Mouse (Mus musculus) myocyte (in vitro differentiated cells): ENCODE measurements at regions not wholly inside any gene's neighbourhood (a gene's known extent, or its start where the extent isn't known, plus 50 kb on each side); places are given as distances from the start of the nearest gene placed in this dataset.

Experiments used
- H3K27me3 ChIP-seq: one replicate; pipeline ENCODE4 v1.6.1; 2011; ENCODE audit not compliant: control insufficient read depth, insufficient read depth, insufficient read length
- H3K36me3 ChIP-seq: one replicate; pipeline ENCODE4 v1.6.1; 2011; ENCODE audit not compliant: control insufficient read depth, insufficient read depth
- H3K4me2 ChIP-seq: one replicate; pipeline ENCODE4 v1.6.1; 2011; ENCODE audit warnings: low read depth, control low read depth
- H3K4me3 ChIP-seq: one replicate; pipeline ENCODE4 v1.5.1; 2011; ENCODE audit warnings: mild to moderate bottlenecking, control low read depth, moderate library complexity
- H3K79me2 ChIP-seq: one replicate; pipeline ENCODE4 v1.6.1; 2011; ENCODE audit not compliant: control insufficient read depth, insufficient read depth
- H3ac ChIP-seq: one replicate; pipeline ENCODE4 v1.6.1; 2011; ENCODE audit not compliant: control insufficient read depth, insufficient read length
- CEBPB ChIP-seq: IDR thresholded peaks from 2 replicates; pipeline ENCODE4 v1.6.1; 2011; ENCODE audit warnings: mild to moderate bottlenecking, moderate library complexity; ENCODE audit not compliant: poor library complexity, insufficient read depth, severe bottlenecking
- E2F4 ChIP-seq: IDR thresholded peaks from one replicate; pipeline ENCODE4 v1.6.1; 2011; ENCODE audit warnings: mild to moderate bottlenecking, control low read depth, moderate library complexity; ENCODE audit not compliant: insufficient read depth
- MAX ChIP-seq: IDR thresholded peaks from one replicate; pipeline ENCODE4 v1.6.1; 2011; ENCODE audit warnings: low read depth, mild to moderate bottlenecking, control low read depth
- MYOD1 ChIP-seq, 3 experiments: IDR thresholded peaks; one replicate each; pipeline ENCODE4 v1.6.1; 2011; ENCODE audit warnings: control low read depth in 2 of 3, low read depth in 2 of 3, mild to moderate bottlenecking in 2 of 3, moderate library complexity in 1 of 3; ENCODE audit not compliant: insufficient read length in 2 of 3, control insufficient read depth in 1 of 3
- MYOG ChIP-seq, 3 experiments: IDR thresholded peaks; one replicate each; pipeline ENCODE4 v1.6.1; 2011; ENCODE audit warnings: control low read depth in 2 of 3, low read depth in 2 of 3, mild to moderate bottlenecking in 2 of 3; ENCODE audit not compliant: insufficient read length in 2 of 3, control insufficient read depth in 1 of 3, insufficient read depth in 1 of 3
- POLR2A ChIP-seq: IDR thresholded peaks from one replicate; pipeline ENCODE4 v1.6.1; 2011; ENCODE audit warnings: low read depth, mild to moderate bottlenecking, control low read depth, moderate library complexity; ENCODE audit not compliant: insufficient read length
- POLR2AphosphoS2 ChIP-seq: IDR thresholded peaks from one replicate; pipeline ENCODE4 v1.6.1; 2011; ENCODE audit warnings: low read depth, control low read depth; ENCODE audit not compliant: insufficient read length
- REST ChIP-seq: IDR thresholded peaks from one replicate; pipeline ENCODE4 v1.6.1; 2011; ENCODE audit warnings: mild to moderate bottlenecking, control low read depth, moderate library complexity; ENCODE audit not compliant: insufficient read depth, insufficient read length
- SRF ChIP-seq: IDR thresholded peaks from one replicate; pipeline ENCODE4 v1.6.1; 2011; ENCODE audit warnings: low read depth; ENCODE audit not compliant: control insufficient read depth, insufficient read length
- TCF12 ChIP-seq: IDR thresholded peaks from one replicate; pipeline ENCODE4 v1.6.1; 2011; ENCODE audit warnings: mild to moderate bottlenecking, control low read depth; ENCODE audit not compliant: poor library complexity, insufficient read depth, severe bottlenecking
- TCF3 ChIP-seq: IDR thresholded peaks from one replicate; pipeline ENCODE4 v1.6.1; 2011; ENCODE audit warnings: low read depth, control low read depth; ENCODE audit not compliant: insufficient read length
- USF1 ChIP-seq: IDR thresholded peaks from one replicate; pipeline ENCODE4 v1.6.1; 2011; ENCODE audit warnings: low read depth, mild to moderate bottlenecking, control low read depth, moderate library complexity

DNA sequence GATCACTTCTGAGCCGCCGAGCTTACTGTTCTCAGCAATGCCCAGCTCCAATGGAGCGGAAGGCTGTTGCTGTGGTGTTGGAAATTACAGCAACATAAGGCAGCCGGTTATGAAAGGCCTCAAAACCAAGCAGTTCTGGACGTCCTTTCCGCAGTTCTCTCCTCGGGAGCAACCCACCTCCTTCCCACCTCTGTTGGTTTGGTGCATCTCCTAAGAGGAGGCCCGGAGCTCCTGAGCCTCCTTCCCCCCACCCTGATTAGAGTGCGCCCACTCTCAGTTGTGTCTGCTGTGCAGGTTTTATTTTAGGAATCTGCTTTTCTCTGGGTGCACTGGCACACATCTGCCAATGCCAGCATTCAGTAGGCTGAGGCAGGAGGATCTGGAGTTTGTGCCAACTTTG is 144.0 kb downstream of the Mtx3 start:
- no peak overlapping the region for H3ac ChIP-seq
- no peak overlapping the region for H3K4me2 ChIP-seq
- H3K79me2 ChIP-seq: no peaks in the 10 kb centered on the region
- H3K4me3 ChIP-seq: no peak overlapping the region
- TF ChIP-seq REST (no peak), MAX (no peak), E2F4 (no peak), POLR2A (no peak), USF1 (no peak), MYOG (IDR thresholded peaks at IDR 0.05; ENCODE audit: control insufficient read depth in 1 of 3, insufficient read depth in 1 of 3, insufficient read length in 2 of 3, low read depth in 2 of 3) (no peak), MYOD1 (IDR thresholded peaks at IDR 0.05; ENCODE audit: control insufficient read depth in 1 of 3, insufficient read length in 2 of 3, low read depth in 2 of 3) (no peak), POLR2AphosphoS2 (no peak), CEBPB (no peak), SRF (no peak), TCF3 (no peak), TCF12 (no peak)
- H3K27me3 ChIP-seq: no peaks in the 10 kb centered on the region
- no peaks in the 10 kb centered on the region for H3K36me3 ChIP-seq

DNA sequence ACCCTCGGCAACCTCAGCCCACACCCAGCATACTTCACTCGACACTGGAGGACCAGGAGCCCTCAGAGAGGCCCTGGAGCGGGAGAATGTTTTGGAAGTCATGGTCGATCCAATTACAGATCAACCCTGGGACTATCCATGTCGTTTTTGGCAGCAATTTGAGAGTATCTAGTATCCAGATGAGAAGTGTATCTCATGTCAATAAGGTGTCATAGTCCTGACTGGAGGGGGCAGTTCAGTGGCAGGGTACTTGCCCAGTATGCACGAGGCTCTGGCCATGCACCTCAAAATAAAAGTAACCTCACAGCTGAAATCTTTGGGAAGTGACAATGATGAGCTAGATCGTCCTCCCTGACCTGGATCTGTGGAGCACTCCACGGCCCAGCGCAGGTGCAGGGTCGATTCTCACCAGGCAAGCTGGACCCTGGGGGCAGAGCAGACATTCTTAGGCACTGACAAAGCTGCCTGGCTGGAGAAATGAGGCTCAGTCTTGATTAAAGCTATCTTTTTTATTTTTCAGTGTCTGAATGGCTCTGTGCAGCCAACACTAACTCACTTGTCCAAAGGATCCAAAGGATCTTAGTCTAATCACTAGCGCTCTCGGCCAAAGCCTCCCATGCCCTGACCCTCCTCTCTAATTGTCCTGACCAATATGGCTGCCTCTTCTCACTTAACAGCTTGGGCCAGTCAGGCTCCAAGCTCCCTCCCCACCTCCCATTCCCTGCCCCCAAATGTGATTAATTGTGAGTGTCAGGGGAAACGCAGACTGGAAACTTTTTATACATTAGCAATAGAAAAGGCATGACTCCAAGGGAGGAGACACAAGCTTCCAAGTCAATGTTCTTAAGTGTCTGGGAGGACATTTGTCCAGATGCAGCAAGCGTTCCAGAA is 146.0 kb downstream of the Mtx3 start:
- H3K79me2 ChIP-seq: no peaks in the 10 kb centered on the region
- H3K36me3 ChIP-seq: no peaks in the 10 kb centered on the region
- TF ChIP-seq TCF12: no peak
- no peak for TF ChIP-seq USF1
- no peak for TF ChIP-seq REST
- TF ChIP-seq SRF: no peak
- TF ChIP-seq E2F4: no peak
- TF ChIP-seq MYOG (IDR thresholded peaks at IDR 0.05; ENCODE audit: control insufficient read depth in 1 of 3, insufficient read depth in 1 of 3, insufficient read length in 2 of 3, low read depth in 2 of 3): no peak
- TF ChIP-seq TCF3: no peak
- no peak for TF ChIP-seq POLR2A
- TF ChIP-seq MYOD1 (IDR thresholded peaks at IDR 0.05; ENCODE audit: control insufficient read depth in 1 of 3, insufficient read length in 2 of 3, low read depth in 2 of 3): no peak
- TF ChIP-seq CEBPB: no peak
- H3K27me3 ChIP-seq: no peaks in the 10 kb centered on the region
- H3ac ChIP-seq: no peak overlapping the region
- no peak overlapping the region for H3K4me3 ChIP-seq
- H3K4me2 ChIP-seq: no peak overlapping the region
